Mouse (Mus musculus) urinary bladder, postnatal 36 days (tissue): ENCODE results near the gene Gm4907.
"Not testable (repeated sequence)": the region's sequence is repeated elsewhere in the genome, so short reads cannot be mapped to it uniquely, and the experiment has no call there.

Experiments used
- DNase-seq, 2 experiments: peaks; one replicate each; pipeline ENCODE4 v3.0.0; 2022; ENCODE audit warnings: low spot score in 2 of 2, mixed read lengths in 1 of 2

Gm4907 gene

GRCm38 (mm10) chrX:23882253-23882652 lies at the start of gene Gm4907:
Gene Gm4907 (plus strand): TSS chrX:23882553.
- not testable (repeated sequence) for DNase-seq

- not testable (repeated sequence) for DNase-seq
These were observed 48.6 kb upstream of the Gm4907 start for GRCm38 (mm10) chrX:23833784-23834183.

GRCm38 (mm10) chrX:23840921-23841320 lies 41.4 kb upstream of the Gm4907 start:
- DNase-seq, result no peak

GRCm38 (mm10) chrX:23954161-23954560 lies 71.8 kb downstream of the Gm4907 start:
- no peak for DNase-seq
